Mouse (Mus musculus) ES-E14 (cell line): ENCODE results near the gene Ccdc191. TPM values are rescaled to one million over a fixed set of nuclear protein-coding genes. Genes with fewer than 3 reads are reported as not detected.

Source experiments
- DNase-seq: peaks from one replicate; pipeline ENCODE4 v3.0.0-alpha.2; 2013; ENCODE audit warnings: low read depth, low spot score
- H3K27ac ChIP-seq: 2 replicates; pipeline ENCODE4 v1.5.1; 2012; ENCODE audit warnings: low read depth, mild to moderate bottlenecking, low read length, moderate library complexity, mixed read lengths; ENCODE audit not compliant: poor library complexity, insufficient read depth, severe bottlenecking
- H3K36me3 ChIP-seq: 2 replicates; pipeline ENCODE4 v1.6.1; 2012; ENCODE audit warnings: mild to moderate bottlenecking, low read length, moderate library complexity, mixed read lengths; ENCODE audit not compliant: control insufficient read depth, poor library complexity, insufficient read depth, severe bottlenecking
- H3K4me1 ChIP-seq, 2 experiments: fragments of 150-350 bp in 1 of 2; sonication (generic) in 1 of 2; 2 replicates each; pipeline ENCODE4 v1.6.1; 2012; ENCODE audit warnings: low read length in 2 of 2, mild to moderate bottlenecking in 1 of 2, mixed read lengths in 1 of 2; ENCODE audit not compliant: control insufficient read depth in 2 of 2, insufficient read depth in 2 of 2, poor library complexity in 1 of 2
- H3K4me3 ChIP-seq, 2 experiments: fragments of 150-350 bp in 1 of 2; sonication (generic) in 1 of 2; 2 replicates each; pipeline ENCODE4 v1.5.1; 2012; ENCODE audit warnings: low read length in 2 of 2, low read depth in 1 of 2, mild to moderate bottlenecking in 1 of 2, mixed read lengths in 1 of 2; ENCODE audit not compliant: insufficient read depth in 1 of 2, poor library complexity in 1 of 2, severe bottlenecking in 1 of 2
- H3K9ac ChIP-seq: 2 replicates; pipeline ENCODE4 v1.6.1; 2012; ENCODE audit warnings: low read depth, mild to moderate bottlenecking, low read length, mixed read lengths; ENCODE audit not compliant: poor library complexity, insufficient read depth, severe bottlenecking
- H3K9me3 ChIP-seq: fragments of 150-350 bp; sonication (generic); 2 replicates; pipeline ENCODE4 v1.6.1; 2012; ENCODE audit warnings: low read depth, mild to moderate bottlenecking, low read length; ENCODE audit not compliant: control insufficient read depth, insufficient read depth
- CHD2 ChIP-seq: IDR thresholded peaks from 2 replicates; pipeline ENCODE4 v1.6.1; 2014; ENCODE audit warnings: mild to moderate bottlenecking, low read depth, low read length, inconsistent platforms
- HCFC1 ChIP-seq: IDR thresholded peaks from 2 replicates; pipeline ENCODE4 v1.6.1; 2012; ENCODE audit warnings: low read length, inconsistent platforms, borderline replicate concordance; ENCODE audit not compliant: insufficient read depth
- MAFK ChIP-seq: IDR thresholded peaks from 2 replicates; pipeline ENCODE4 v1.6.1; 2014; ENCODE audit warnings: mild to moderate bottlenecking, low read depth, low read length, inconsistent platforms; ENCODE audit not compliant: insufficient read depth
- ZC3H11A ChIP-seq: IDR thresholded peaks from 2 replicates; pipeline ENCODE4 v1.6.1; 2012; ENCODE audit warnings: low read depth, mild to moderate bottlenecking, inconsistent platforms, low read length, borderline replicate concordance
- ZNF384 ChIP-seq: IDR thresholded peaks from 2 replicates; pipeline ENCODE4 v1.6.1; 2012; ENCODE audit warnings: low read depth, low read length, inconsistent platforms
- in situ Hi-C, 2 experiments: fragments of 600-800 bp; cut with MboI; formaldehyde crosslinking; loops; one replicate each; pipeline ENCODE4 v1.15.1; 2025; ENCODE audit warnings: low sequenced_read_pairs in 2 of 2, inconsistent platforms in 1 of 2; ENCODE audit not compliant: unreplicated experiment in 2 of 2
- total RNA-seq: library from RNA; depleted of rRNA; stranded (reverse); fragments of 300-350 nt; gene quantifications from 2 replicates; pipeline ENCODE4 v1.2.3, GENCODE M21; 2012

Gene Ccdc191
- total RNA-seq, 1 experiment, result 13.8 TPM

DNA sequence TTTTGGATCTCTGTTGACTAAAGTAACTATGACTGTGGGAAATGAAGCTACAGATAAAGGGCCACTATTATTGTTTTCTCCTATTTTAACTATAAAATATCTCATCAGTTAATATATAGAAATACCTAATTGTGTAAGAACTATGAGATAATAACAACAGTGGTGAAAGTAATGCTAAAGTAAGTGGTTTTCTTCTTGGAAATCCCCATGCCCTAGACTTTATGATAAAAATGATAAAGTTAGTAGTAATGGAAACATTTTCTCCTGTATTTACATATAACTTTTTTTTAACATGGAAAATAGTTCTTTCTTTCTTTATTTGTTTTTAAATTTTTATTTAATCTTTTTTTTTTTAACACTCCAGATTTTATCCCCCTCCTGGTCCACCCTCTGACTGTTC is 11.0 kb downstream of the Ccdc191 start:
- Histone ChIP-seq H3K36me3 (no peaks in the 10 kb centered on the region), H3K9me3 (no peaks in the 10 kb centered on the region), H3K4me1 (no peaks in the 10 kb centered on the region), H3K4me3 (no peak overlapping the region), H3K9ac (no peak overlapping the region), H3K27ac (no peak overlapping the region)
- DNase-seq, result no peak
- in situ Hi-C loops, result no loop called here
- TF ChIP-seq ZC3H11A, result no peak
- TF ChIP-seq HCFC1, result no peak
- no peak for TF ChIP-seq CHD2
- TF ChIP-seq ZNF384, result no peak
- TF ChIP-seq MAFK, result no peak

DNA sequence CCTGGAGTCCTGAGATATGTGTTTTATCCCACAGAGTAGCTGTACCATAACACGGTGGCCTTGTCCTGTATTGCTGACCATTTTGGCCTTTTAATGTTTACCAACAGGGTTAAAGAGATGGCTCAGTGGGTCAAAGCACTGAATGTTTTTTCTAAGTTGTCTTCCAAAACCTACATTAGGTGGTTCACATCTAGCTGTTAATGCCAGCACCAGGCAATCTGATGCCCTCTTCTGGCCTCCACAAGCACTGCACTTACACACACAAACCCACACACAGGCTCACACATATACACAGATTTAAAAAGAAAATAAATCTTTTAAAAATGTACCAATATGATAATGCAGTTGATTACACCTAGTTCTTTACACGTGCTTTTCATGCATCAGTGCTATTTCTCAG is 19.3 kb downstream of the Ccdc191 start:
- Histone ChIP-seq H3K9ac (no peak overlapping the region), H3K4me1 (no peaks in the 10 kb centered on the region), H3K9me3 (no peaks in the 10 kb centered on the region), H3K4me3 (no peak overlapping the region), H3K27ac (no peak overlapping the region), H3K36me3 (no peaks in the 10 kb centered on the region)
- no peak for DNase-seq
- TF ChIP-seq ZC3H11A (0 out of 2 replicates have a peak, but pooled peaks have one; percentile 28), CHD2 (no peak), ZNF384 (no peak)
- in situ Hi-C loops, result no loop called here

GRCm38 (mm10) chr16:43918867-43919266 is 29.3 kb downstream of the Ccdc191 start:
- no peaks in the 10 kb centered on the region for H3K4me1 ChIP-seq
- no peak overlapping the region for H3K9ac ChIP-seq
- no peak overlapping the region for H3K27ac ChIP-seq
- in situ Hi-C loops, result no loop called here
- H3K9me3 ChIP-seq, result no peaks in the 10 kb centered on the region
- no peak overlapping the region for H3K4me3 ChIP-seq
- no peak for TF ChIP-seq MAFK
- no peak for DNase-seq
- no peaks in the 10 kb centered on the region for H3K36me3 ChIP-seq

DNA sequence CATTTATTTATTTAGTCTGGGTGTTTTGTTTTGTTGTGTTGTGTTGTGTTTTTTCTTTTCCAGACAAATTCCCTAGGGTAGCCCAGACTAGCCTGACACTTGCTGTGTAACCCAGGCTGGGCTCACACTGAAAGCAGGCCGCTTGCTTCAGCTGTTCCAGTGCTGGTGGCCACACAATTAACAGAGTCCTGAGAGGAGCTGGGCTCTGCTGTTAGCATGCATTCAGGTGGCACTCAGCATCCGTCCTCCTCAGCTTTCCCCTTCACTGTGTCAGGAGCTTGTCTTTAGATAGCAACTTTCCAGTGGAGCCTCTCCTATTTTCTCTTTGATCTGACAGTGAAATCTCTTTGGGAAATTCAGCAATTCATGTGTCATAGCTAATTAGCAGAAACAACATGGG is 32.4 kb downstream of the Ccdc191 start:
- no peaks in the 10 kb centered on the region for H3K9me3 ChIP-seq
- in situ Hi-C loops, result no loop called here
- DNase-seq, result no peak
- H3K27ac ChIP-seq, result no peak overlapping the region
- no peak for TF ChIP-seq HCFC1
- TF ChIP-seq CHD2, result no peak
- TF ChIP-seq ZNF384, result no peak
- no peak for TF ChIP-seq MAFK
- no peak for TF ChIP-seq ZC3H11A
- no peaks in the 10 kb centered on the region for H3K36me3 ChIP-seq
- no peak overlapping the region for H3K4me3 ChIP-seq
- H3K4me1 ChIP-seq, result peaks cover 0 to 5% of the 10 kb centered on the region in 2 experiments; a peak in 1 of 4 replicates
- no peak overlapping the region for H3K9ac ChIP-seq

DNA sequence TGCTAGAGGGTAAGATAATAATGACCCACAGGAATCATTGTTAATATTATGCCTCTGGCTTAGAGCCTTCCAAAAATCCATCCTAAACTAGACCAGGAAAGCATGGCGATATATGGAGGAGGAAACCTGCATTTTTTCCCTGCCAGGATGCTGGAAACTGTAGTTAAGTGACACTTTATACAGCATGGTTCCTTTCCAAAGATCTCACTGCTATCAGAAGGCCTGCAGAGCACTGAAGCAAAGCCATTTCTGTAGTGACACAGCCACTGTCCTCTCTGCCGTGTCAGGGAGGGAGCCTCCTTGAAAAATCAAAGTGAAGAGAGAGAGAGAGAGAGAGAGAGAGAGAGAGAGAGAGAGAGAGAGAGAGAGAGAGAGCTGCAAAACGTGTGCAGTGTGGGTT is 33.0 kb downstream of the Ccdc191 start:
- in situ Hi-C loops, result no loop called here
- Histone ChIP-seq H3K4me3 (no peak overlapping the region), H3K9ac (no peak overlapping the region), H3K9me3 (no peaks in the 10 kb centered on the region), H3K36me3 (no peaks in the 10 kb centered on the region), H3K4me1 (peaks cover 0 to 6% of the 10 kb centered on the region in 2 experiments; a peak in 1 of 4 replicates), H3K27ac (no peak overlapping the region)
- no peak for TF ChIP-seq CHD2
- no peak for TF ChIP-seq HCFC1
- no peak for TF ChIP-seq ZNF384
- TF ChIP-seq ZC3H11A, result no peak
- TF ChIP-seq MAFK, result no peak
- no peak for DNase-seq
